Mouse (Mus musculus): ENCODE data around the gene Galnt4. TPM values are rescaled to one million over a fixed set of nuclear protein-coding genes. Genes with fewer than 3 reads are reported as not detected.

Gene Galnt4
- total and polyA plus RNA-seq, 3 experiments = 1.6 to 1.7 TPM; not detected in 1

DNA sequence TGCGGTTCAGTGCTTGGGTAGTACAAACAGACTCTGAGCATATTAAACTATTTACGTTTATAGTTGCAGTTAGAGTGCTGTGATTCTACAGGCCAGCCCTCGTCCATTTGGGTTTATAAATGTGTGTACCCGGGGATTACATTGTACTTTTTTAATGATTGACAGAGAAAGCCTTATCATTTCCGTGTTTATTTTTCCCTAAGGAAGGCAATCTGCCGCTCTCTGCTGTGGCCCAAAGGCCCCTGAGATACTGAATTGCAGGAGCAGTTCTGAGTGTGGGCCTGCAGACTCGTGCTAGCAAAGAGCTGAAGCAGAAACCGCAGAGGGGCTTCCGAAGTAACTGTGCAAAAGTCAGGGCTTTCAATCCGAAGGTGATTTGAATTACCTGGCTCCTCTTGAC is 9.9 kb downstream of the Galnt4 start:
- TF ChIP-seq ZMIZ1 (IDR thresholded peaks at IDR 0.05; ENCODE audit: low read depth, low read length) = no peak
- no peak for TF ChIP-seq RAD21 (IDR thresholded peaks at IDR 0.05; ENCODE audit: low read depth, low read length)
- TF ChIP-seq GATA1 (IDR thresholded peaks at IDR 0.05; ENCODE audit: low read depth, low read length) = no peak
- TF ChIP-seq CHD2 (IDR thresholded peaks at IDR 0.05; ENCODE audit: low read length) = no peak
- no peak for TF ChIP-seq MAFK (IDR thresholded peaks at IDR 0.05; ENCODE audit: borderline replicate concordance, low read depth, low read length)
- no peak for TF ChIP-seq CTCF (IDR thresholded peaks at IDR 0.05 in 2 of 3, conservative IDR thresholded peaks at IDR 0.05 in 1 of 3; ENCODE audit: control insufficient read depth in 1 of 3, insufficient read depth in 1 of 3, low read depth in 2 of 3, low read length in 3 of 3, poor library complexity in 1 of 3, severe bottlenecking in 1 of 3)
- TF ChIP-seq ZNF384 (IDR thresholded peaks at IDR 0.05; ENCODE audit: low read depth, low read length) = no peak
- TF ChIP-seq HCFC1 (IDR thresholded peaks at IDR 0.05; ENCODE audit: low read depth, low read length) = no peak
- no peak for TF ChIP-seq SIN3A (IDR thresholded peaks at IDR 0.05; ENCODE audit: low read length)
- TF ChIP-seq MYB (IDR thresholded peaks at IDR 0.05; ENCODE audit: low read depth, low read length) = no peak
- no peak for TF ChIP-seq NRF1 (IDR thresholded peaks at IDR 0.05; ENCODE audit: insufficient read depth, low read depth, low read length, poor library complexity, severe bottlenecking)
- TF ChIP-seq POLR2AphosphoS2 (IDR thresholded peaks at IDR 0.05; ENCODE audit: low read length) = no peak
- no peak for TF ChIP-seq MXI1 (IDR thresholded peaks at IDR 0.05; ENCODE audit: low read depth, low read length)
- no peak for TF ChIP-seq MAX (IDR thresholded peaks at IDR 0.05; ENCODE audit: low read length)
- H3K9me3 ChIP-seq (replicated peaks; ENCODE audit: insufficient read depth, low read length) = no peaks in the 10 kb centered on the region
- no peak overlapping the region for H3K4me3 ChIP-seq (ENCODE audit: control insufficient read depth in 1 of 2, insufficient read depth in 1 of 2, low read depth in 2 of 2, low read length in 2 of 2)
- no peaks in the 10 kb centered on the region for H3K36me3 ChIP-seq (ENCODE audit: control insufficient read depth in 1 of 2, insufficient read depth in 2 of 2, low read length in 2 of 2)
- no peaks in the 10 kb centered on the region for H3K4me1 ChIP-seq (ENCODE audit: control insufficient read depth in 1 of 2, insufficient read depth in 2 of 2, low read length in 2 of 2)
- no peak for DNase-seq (ENCODE audit: low read depth, low spot score)
- no peak overlapping the region for H3K9ac ChIP-seq (ENCODE audit: control insufficient read depth, low read depth, low read length, poor library complexity, severe bottlenecking)
- no peaks in the 10 kb centered on the region for H3K27me3 ChIP-seq (ENCODE audit: control insufficient read depth in 1 of 2, insufficient read depth in 2 of 2, low read length in 2 of 2)
- no peaks in the 10 kb centered on the region for H3K79me2 ChIP-seq (ENCODE audit: control insufficient read depth, insufficient read depth, low read length, poor library complexity)
- no peak overlapping the region for H3K27ac ChIP-seq (ENCODE audit: control insufficient read depth, low read depth, low read length)

DNA sequence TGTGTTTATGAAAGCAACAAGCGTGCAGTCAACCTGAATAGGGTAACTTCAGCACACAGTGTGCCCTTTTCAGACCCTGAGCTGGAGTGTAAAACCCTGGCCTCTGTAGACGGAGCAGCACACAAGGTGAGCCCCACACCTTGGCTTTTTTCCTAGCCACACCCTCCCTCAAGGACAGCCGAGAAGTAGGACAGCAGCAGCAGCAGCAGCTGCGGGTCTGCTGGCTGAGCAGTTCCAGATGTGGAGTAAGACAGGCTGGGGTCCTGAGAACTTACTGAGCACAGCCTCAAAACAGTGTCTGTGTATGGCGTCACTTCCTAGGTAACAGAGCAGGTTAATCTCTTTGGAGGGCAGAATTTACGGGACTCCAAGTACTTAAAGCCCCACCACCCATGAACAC is 10.7 kb downstream of the Galnt4 start:
- no peak overlapping the region for H3K27ac ChIP-seq (ENCODE audit: control insufficient read depth, low read depth, low read length)
- TF ChIP-seq TAL1 (IDR thresholded peaks at IDR 0.05; ENCODE audit: low read length) = no peak
- TF ChIP-seq MYB (IDR thresholded peaks at IDR 0.05; ENCODE audit: low read depth, low read length) = no peak
- TF ChIP-seq RCOR1 (IDR thresholded peaks at IDR 0.05; ENCODE audit: low read depth, low read length) = no peak
- TF ChIP-seq POLR2AphosphoS2 (IDR thresholded peaks at IDR 0.05; ENCODE audit: low read length) = no peak
- TF ChIP-seq GABPA (IDR thresholded peaks at IDR 0.05; ENCODE audit: low read depth, low read length) = no peak
- TF ChIP-seq RAD21 (IDR thresholded peaks at IDR 0.05; ENCODE audit: low read depth, low read length) = no peak
- no peak for TF ChIP-seq NRF1 (IDR thresholded peaks at IDR 0.05; ENCODE audit: insufficient read depth, low read depth, low read length, poor library complexity, severe bottlenecking)
- TF ChIP-seq EP300 (IDR thresholded peaks at IDR 0.05; ENCODE audit: low read depth in 1 of 2, low read length in 2 of 2) = no peak
- no peak for TF ChIP-seq SMC3 (IDR thresholded peaks at IDR 0.05; ENCODE audit: low read depth, low read length)
- no peak for TF ChIP-seq CTCF (IDR thresholded peaks at IDR 0.05 in 2 of 3, conservative IDR thresholded peaks at IDR 0.05 in 1 of 3; ENCODE audit: control insufficient read depth in 1 of 3, insufficient read depth in 1 of 3, low read depth in 2 of 3, low read length in 3 of 3, poor library complexity in 1 of 3, severe bottlenecking in 1 of 3)
- no peak for TF ChIP-seq SIN3A (IDR thresholded peaks at IDR 0.05; ENCODE audit: low read length)
- TF ChIP-seq ETS1 (IDR thresholded peaks at IDR 0.05; ENCODE audit: low read depth, low read length) = no peak
- no peak for TF ChIP-seq MAX (IDR thresholded peaks at IDR 0.05; ENCODE audit: low read length)
- no peak for DNase-seq (ENCODE audit: low read depth, low spot score)
- no peaks in the 10 kb centered on the region for H3K9me3 ChIP-seq (replicated peaks; ENCODE audit: insufficient read depth, low read length)
- H3K36me3 ChIP-seq (ENCODE audit: control insufficient read depth in 1 of 2, insufficient read depth in 2 of 2, low read length in 2 of 2) = no peaks in the 10 kb centered on the region
- no peaks in the 10 kb centered on the region for H3K79me2 ChIP-seq (ENCODE audit: control insufficient read depth, insufficient read depth, low read length, poor library complexity)
- H3K27me3 ChIP-seq (ENCODE audit: control insufficient read depth in 1 of 2, insufficient read depth in 2 of 2, low read length in 2 of 2) = no peaks in the 10 kb centered on the region
- no peak overlapping the region for H3K4me3 ChIP-seq (ENCODE audit: control insufficient read depth in 1 of 2, insufficient read depth in 1 of 2, low read depth in 2 of 2, low read length in 2 of 2)
- H3K9ac ChIP-seq (ENCODE audit: control insufficient read depth, low read depth, low read length, poor library complexity, severe bottlenecking) = no peak overlapping the region
- no peaks in the 10 kb centered on the region for H3K4me1 ChIP-seq (ENCODE audit: control insufficient read depth in 1 of 2, insufficient read depth in 2 of 2, low read length in 2 of 2)

Measured in MEL (cell line).